Mouse (Mus musculus) bone marrow, adult 2 months (tissue): ENCODE measurements at regions not wholly inside any gene's neighbourhood (a gene's known extent, or its start where the extent isn't known, plus 50 kb on each side); places are given as distances from the start of the nearest gene placed in this dataset.

Source experiments
- H3K27ac ChIP-seq: fragments of 200-500 bp; 2 replicates; pipeline ENCODE4 v1.5.1; 2012; ENCODE audit warnings: low read depth, mild to moderate bottlenecking, control low read depth, inconsistent platforms, low read length; ENCODE audit not compliant: control insufficient read depth, poor library complexity, insufficient read depth
- H3K4me1 ChIP-seq: fragments of 200-500 bp; 2 replicates; pipeline ENCODE4 v1.6.1; 2011; ENCODE audit warnings: low read length; ENCODE audit not compliant: control insufficient read depth, insufficient read depth
- H3K4me3 ChIP-seq: fragments of 200-500 bp; replicated peaks from 2 replicates; pipeline ENCODE3; 2011; ENCODE audit warnings: mild to moderate bottlenecking, low read depth, low read length, control low read depth; ENCODE audit not compliant: control insufficient read depth
- CTCF ChIP-seq: fragments of 200-500 bp; IDR thresholded peaks from 2 replicates; pipeline ENCODE4 v1.5.1; 2011; ENCODE audit warnings: low read length, control low read depth; ENCODE audit not compliant: control insufficient read depth, insufficient read depth
- POLR2A ChIP-seq: fragments of 200-500 bp; IDR thresholded peaks from 2 replicates; pipeline ENCODE4 v1.6.1; 2011; ENCODE audit warnings: low read depth, mild to moderate bottlenecking, control low read depth, low read length, borderline replicate concordance; ENCODE audit not compliant: control insufficient read depth
- WGBS: fragments of 180-500 bp; shearing (Covaris S2); methylation state at CpG from one replicate; pipeline ENCODE4 v1.1.7; 2018; 5-methylcytosine and 5-hydroxymethylcytosine counted together

DNA sequence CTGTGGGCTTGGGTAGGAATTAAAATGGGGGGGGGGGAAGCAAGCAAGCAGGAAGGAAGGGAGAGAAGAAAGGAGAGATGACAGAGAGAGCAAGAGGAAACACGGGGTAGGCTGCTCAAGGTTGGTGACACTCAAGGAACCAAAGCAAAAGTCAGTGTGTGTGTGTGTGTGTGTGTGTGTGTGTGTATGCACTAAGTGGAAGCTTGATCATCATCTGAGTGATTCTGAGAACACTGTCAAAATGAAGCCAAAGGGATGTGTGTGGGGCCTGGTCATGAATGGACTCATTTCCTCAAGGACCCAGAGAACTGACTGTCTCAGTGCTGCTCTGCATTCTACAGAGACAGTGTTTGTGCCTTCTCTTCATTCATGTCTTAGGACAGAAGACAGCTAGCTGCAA, 84.8 kb upstream of the Gm47985 start:
- H3K27ac ChIP-seq: peak overlapping the region; percentile 38; the same call in 1 of the 2 replicates
- peaks cover 5% of the 10 kb centered on the region for H3K4me1 ChIP-seq
- WGBS: 47% methylated on average over 1 of the region's 1 CpGs
- no peak for TF ChIP-seq CTCF
- TF ChIP-seq POLR2A: no peak
- H3K4me3 ChIP-seq: no peak overlapping the region

GRCm38 (mm10) chr1:151098763-151099162, 83.6 kb upstream of the Gm47985 start:
- Histone ChIP-seq H3K27ac (no peak overlapping the region; the same call in 1 of the 2 replicates), H3K4me1 (peaks cover 7% of the 10 kb centered on the region), H3K4me3 (no peak overlapping the region)
- 70% methylated on average over 1 of the region's 1 CpGs for WGBS
- no peak for TF ChIP-seq CTCF
- no peak for TF ChIP-seq POLR2A

DNA sequence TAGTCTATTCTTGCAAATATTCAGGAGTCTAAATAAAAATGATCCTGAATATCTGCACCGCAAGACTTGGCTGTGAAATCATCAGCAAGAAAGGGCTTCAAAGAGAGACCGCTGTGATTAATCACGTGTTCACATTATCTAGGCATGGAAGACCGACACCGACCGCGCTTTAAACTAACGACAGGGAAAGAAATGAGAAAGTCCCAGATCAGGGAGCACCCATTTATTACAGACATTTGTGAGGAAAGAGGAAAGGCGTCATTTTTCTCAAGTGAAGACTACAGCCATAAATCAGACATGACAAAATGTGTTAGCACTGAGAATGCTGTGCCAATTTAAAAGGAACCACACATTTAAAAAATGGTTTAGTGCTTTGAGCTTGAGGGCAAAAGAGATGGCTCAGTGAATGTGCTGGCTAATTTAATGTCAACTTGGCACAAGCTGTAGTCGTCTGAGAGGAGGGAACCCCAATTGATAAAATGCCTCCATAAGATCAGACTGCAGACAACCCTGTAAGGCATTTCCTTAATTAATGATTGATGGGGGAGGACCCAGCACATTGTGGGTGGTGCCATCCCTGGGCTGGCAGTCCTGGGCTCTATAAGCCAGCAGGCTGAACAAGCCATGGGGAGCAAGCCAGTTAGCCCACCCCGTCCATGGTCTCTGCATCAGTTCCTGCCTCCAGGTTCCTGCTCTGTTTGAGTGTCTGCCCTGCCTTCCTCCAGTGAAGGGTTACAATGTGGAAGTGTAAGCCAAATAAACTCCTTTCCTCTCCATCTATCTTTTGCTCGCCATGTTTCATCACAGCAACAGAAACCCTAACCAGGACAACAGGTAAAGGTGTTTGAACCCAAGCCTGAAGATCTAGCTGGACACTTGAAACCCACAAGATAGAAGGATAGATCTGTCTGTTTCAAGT, 81.5 kb upstream of the Gm47985 start:
- Histone ChIP-seq H3K27ac (peak overlapping the region; percentile 67), H3K4me1 (peaks cover 16% of the 10 kb centered on the region)
- TF ChIP-seq CTCF: no peak
- TF ChIP-seq POLR2A: no peak

DNA sequence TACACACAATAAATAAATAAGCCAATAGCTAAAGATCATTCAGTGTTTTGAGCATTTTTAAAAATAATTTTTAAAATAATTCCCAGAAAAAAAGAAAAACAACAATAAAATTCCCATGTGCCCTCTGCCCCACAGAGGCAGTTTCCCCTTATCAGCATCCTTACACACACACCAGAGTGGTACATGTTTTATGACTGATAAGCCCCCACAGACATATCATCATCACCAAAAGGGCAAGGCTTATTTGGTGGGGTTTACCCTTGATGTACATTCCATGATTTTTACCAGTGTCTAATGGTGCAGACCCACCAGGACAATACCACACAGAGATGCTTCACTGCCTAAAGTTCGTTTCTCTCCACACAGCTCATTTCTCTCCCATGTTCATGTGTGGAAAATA, 80.8 kb upstream of the Gm47985 start:
- peaks cover 16% of the 10 kb centered on the region for H3K4me1 ChIP-seq
- H3K27ac ChIP-seq: no peak overlapping the region
- TF ChIP-seq CTCF (no peak), POLR2A (no peak)

More for the DNA sequence above, 81.5 kb upstream of the Gm47985 start:
- WGBS: 84% methylated on average over 12 of the region's 12 CpGs
- no peak overlapping the region for H3K4me3 ChIP-seq

DNA sequence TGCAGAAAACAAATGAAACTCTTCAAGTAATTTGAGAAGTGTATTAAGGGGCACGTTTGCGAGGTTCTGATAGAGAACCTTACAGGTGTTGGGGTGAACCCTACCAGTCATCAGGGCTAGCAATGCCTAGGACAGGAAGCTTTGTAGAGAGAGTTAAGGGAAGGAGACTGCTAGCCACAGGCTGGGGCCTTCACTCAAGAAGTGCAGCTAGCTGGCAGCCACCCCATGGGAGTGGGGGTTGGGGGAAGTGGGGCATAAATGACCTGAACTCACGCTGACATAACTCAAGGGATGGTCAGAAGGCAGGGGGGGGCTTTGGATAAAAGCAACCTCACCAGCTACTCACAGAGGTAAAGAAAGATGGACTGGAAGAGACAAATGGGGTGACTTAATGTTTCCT, 80.3 kb upstream of the Gm47985 start:
- 25% methylated on average over 3 of the region's 3 CpGs for WGBS
- TF ChIP-seq CTCF (no peak), POLR2A (no peak)
- Histone ChIP-seq H3K4me3 (no peak overlapping the region), H3K4me1 (peaks cover 14% of the 10 kb centered on the region), H3K27ac (peak overlapping the region; percentile 62)

More for the DNA sequence above, 80.8 kb upstream of the Gm47985 start:
- 50% methylated on average over 1 of the region's 1 CpGs for WGBS
- no peak overlapping the region for H3K4me3 ChIP-seq

- Histone ChIP-seq H3K4me1 (peaks cover 14% of the 10 kb centered on the region), H3K4me3 (no peak overlapping the region), H3K27ac (no peak overlapping the region)
- 78% methylated on average over 16 of the region's 16 CpGs for WGBS
- TF ChIP-seq CTCF: 0 out of 2 replicates have a peak, but pooled peaks have one; percentile 17
- TF ChIP-seq POLR2A: no peak
Measured at GRCm38 (mm10) chr1:151102646-151103391, 79.5 kb upstream of the Gm47985 start.

GRCm38 (mm10) chr1:151103522-151104037, 78.8 kb upstream of the Gm47985 start:
- WGBS: 49% methylated on average over 6 of the region's 6 CpGs
- Histone ChIP-seq H3K4me3 (no peak overlapping the region), H3K4me1 (peaks cover 14% of the 10 kb centered on the region), H3K27ac (no peak overlapping the region)
- no peak for TF ChIP-seq POLR2A
- TF ChIP-seq CTCF: no peak

GRCm38 (mm10) chr1:151104346-151104745, 78.0 kb upstream of the Gm47985 start:
- no peak overlapping the region for H3K27ac ChIP-seq
- TF ChIP-seq POLR2A: no peak
- no peak for TF ChIP-seq CTCF
- WGBS: 62% methylated on average over 5 of the region's 5 CpGs
- no peak overlapping the region for H3K4me3 ChIP-seq
- H3K4me1 ChIP-seq: peaks cover 14% of the 10 kb centered on the region
